In genomic region chr9:14244528-14244927, GRCm38 (mm10) we compare ENCODE assay signal across 12 mouse cellular contexts. TPM values are rescaled to one million over a fixed set of nuclear protein-coding genes. Genes with fewer than 3 reads are reported as not detected.
A peak's percentile ranks its signal among the peaks of the same experiment; 100 is the strongest.
DNase-seq lines count a peak whose midpoint lies in the region; ATAC-seq and TF ChIP-seq lines count a peak whose summit lies in the region.
"Had no signal": no experiment of that assay in that cellular context is flagged by ENCODE, and none has a peak within 500 bp of the region (broad histone marks: within the 10 kb centered on the region; RNA-seq: fewer than 3 reads in every experiment).

No protein-coding gene starts in this region.

- no peaks in the 10 kb centered on the region for H3K27me3 ChIP-seq in midbrain, postnatal 0 days (ENCODE audit: insufficient read depth, low read length)
- no peaks in the 10 kb centered on the region for H3K27me3 ChIP-seq in midbrain, embryonic 11.5 days (ENCODE audit: control insufficient read depth, insufficient read depth, low read length)
- H3K27me3 ChIP-seq in neural tube, embryonic 14.5 days (ENCODE audit: control insufficient read depth, insufficient read depth, low read length): no peaks in the 10 kb centered on the region
- H3K27me3 ChIP-seq: embryonic facial prominence, embryonic 12.5 days; liver, embryonic 13.5 days had no signal

- H3K9me3 ChIP-seq in midbrain, postnatal 0 days (ENCODE audit: low read length): no peaks in the 10 kb centered on the region
- no peaks in the 10 kb centered on the region for H3K9me3 ChIP-seq in midbrain, embryonic 11.5 days (ENCODE audit: control insufficient read depth, low read length)
- H3K9me3 ChIP-seq in neural tube, embryonic 14.5 days (ENCODE audit: control insufficient read depth, low read length): no peaks in the 10 kb centered on the region
- H3K9me3 ChIP-seq: embryonic facial prominence, embryonic 12.5 days; liver, embryonic 13.5 days had no signal

- TF ChIP-seq CTCF in midbrain, postnatal 0 days (IDR thresholded peaks at IDR 0.05): no peak

- no peak overlapping the region for H3K4me3 ChIP-seq in midbrain, postnatal 0 days (ENCODE audit: low read depth, low read length)
- no peak overlapping the region for H3K4me3 ChIP-seq in midbrain, embryonic 11.5 days (ENCODE audit: low read depth, low read length)
- no peak overlapping the region for H3K4me3 ChIP-seq in neural tube, embryonic 14.5 days (ENCODE audit: low read depth, low read length)
- H3K4me3 ChIP-seq: embryonic facial prominence, embryonic 12.5 days; liver, embryonic 13.5 days had no signal

- no peak overlapping the region for H3K4me2 ChIP-seq in midbrain, postnatal 0 days (ENCODE audit: low read depth, low read length, poor library complexity, severe bottlenecking)
- H3K4me2 ChIP-seq in midbrain, embryonic 11.5 days: no peak overlapping the region
- no peak overlapping the region for H3K4me2 ChIP-seq in neural tube, embryonic 14.5 days (ENCODE audit: low read depth, low read length)
- H3K4me2 ChIP-seq: embryonic facial prominence, embryonic 12.5 days; liver, embryonic 13.5 days had no signal

- DNase-seq in heart, adult 9 months (ENCODE audit: low spot score in 2 of 2): peak; percentile 3 to 23
- DNase-seq in heart, postnatal 25 days (ENCODE audit: low spot score): no peak
- DNase-seq in midbrain, postnatal 0 days (ENCODE audit: low spot score): no peak
- no peak for DNase-seq in midbrain, embryonic 11.5 days (ENCODE audit: low spot score, missing footprints)
- no peak for DNase-seq in adrenal gland, postnatal 4 days (ENCODE audit: low spot score in 2 of 2)
- no peak for DNase-seq in left cerebral cortex, postnatal 14 days (ENCODE audit: low spot score in 2 of 2)
- no peak for DNase-seq in kidney, postnatal 36 days
- DNase-seq: adrenal gland, postnatal 36 days; kidney, postnatal 10 days; liver, embryonic 13.5 days had no signal

- H3K9ac ChIP-seq in midbrain, postnatal 0 days (replicated peaks; ENCODE audit: low read length, poor library complexity, severe bottlenecking): no peak overlapping the region
- H3K9ac ChIP-seq in midbrain, embryonic 11.5 days (ENCODE audit: low read length): no peak overlapping the region
- H3K9ac ChIP-seq in neural tube, embryonic 14.5 days (replicated peaks; ENCODE audit: low read depth, low read length): no peak overlapping the region
- H3K9ac ChIP-seq: embryonic facial prominence, embryonic 12.5 days; liver, embryonic 13.5 days had no signal

- intact Hi-C loops in heart, postnatal 25 days (cut with DNase I): no loop called here
- intact Hi-C loops in left cerebral cortex, postnatal 14 days (cut with DNase I): no loop called here

- peak overlapping the region; percentile 38 for H3K27ac ChIP-seq in midbrain, postnatal 0 days (ENCODE audit: low read depth, low read length)
- no peak overlapping the region for H3K27ac ChIP-seq in midbrain, embryonic 11.5 days (ENCODE audit: low read depth, low read length)
- H3K27ac ChIP-seq in neural tube, embryonic 14.5 days (ENCODE audit: low read depth, low read length): 0 out of 2 replicates have a peak overlapping the region, but pooled peaks have one; percentile 52
- H3K27ac ChIP-seq: embryonic facial prominence, embryonic 12.5 days; liver, embryonic 13.5 days had no signal

- no peaks in the 10 kb centered on the region for H3K36me3 ChIP-seq in midbrain, postnatal 0 days (ENCODE audit: insufficient read depth, low read length)
- no peaks in the 10 kb centered on the region for H3K36me3 ChIP-seq in midbrain, embryonic 11.5 days (ENCODE audit: control insufficient read depth, insufficient read depth, low read length)
- H3K36me3 ChIP-seq in neural tube, embryonic 14.5 days (ENCODE audit: control insufficient read depth, insufficient read depth, low read length): no peaks in the 10 kb centered on the region
- H3K36me3 ChIP-seq: embryonic facial prominence, embryonic 12.5 days; liver, embryonic 13.5 days had no signal

- WGBS in midbrain, postnatal 0 days: 34% methylated on average over 9 of the region's 9 CpGs
- 30% methylated on average over 9 of the region's 9 CpGs for WGBS in midbrain, embryonic 11.5 days
- 30% methylated on average over 9 of the region's 9 CpGs for WGBS in neural tube, embryonic 14.5 days

- ATAC-seq in midbrain, postnatal 0 days (ENCODE audit: low FRiP score): no peak
- ATAC-seq in midbrain, embryonic 11.5 days (ENCODE audit: low FRiP score): no peak
- ATAC-seq in neural tube, embryonic 14.5 days (ENCODE audit: low read depth): no peak

- peaks cover 7% of the 10 kb centered on the region for H3K4me1 ChIP-seq in midbrain, postnatal 0 days (ENCODE audit: insufficient read depth, low read length)
- peaks cover 7% of the 10 kb centered on the region for H3K4me1 ChIP-seq in midbrain, embryonic 11.5 days (ENCODE audit: control insufficient read depth, insufficient read depth, low read length)
- H3K4me1 ChIP-seq in neural tube, embryonic 14.5 days (ENCODE audit: control insufficient read depth, insufficient read depth, low read length): peaks cover 9% of the 10 kb centered on the region; the same call in 1 of the 2 replicates

RNA-seq across cellular contexts. Expression of gene Sesn3, which starts 30.3 kb away (rescaled TPM):
- total RNA-seq in heart, postnatal 25 days (2021): 10 to 100 TPM; 23.3 to 24.6 TPM
- total RNA-seq in midbrain, postnatal 0 days (2014; rRNA removed): 59.2 and 73.0 TPM in 2 replicates
- polyA plus RNA-seq in midbrain, postnatal 0 days (2015; fragmentation: Nextera tagmentation; extraction: Ambion mirVana): 18.2 and 22.9 TPM in 2 replicates
- 15.9 and 18.7 TPM in 2 replicates for polyA plus RNA-seq in midbrain, embryonic 11.5 days (2014; fragmentation: Nextera tagmentation; extraction: Ambion mirVana)
- 18.7 and 33.6 TPM in 2 replicates for polyA plus RNA-seq in neural tube, embryonic 14.5 days (2014; fragmentation: Nextera tagmentation; extraction: Ambion mirVana)
- 10 to 100 TPM; 50.7 to 52.8 TPM for total RNA-seq in adrenal gland, postnatal 4 days (2021)
- total RNA-seq in left cerebral cortex, postnatal 14 days (2021): 10 to 100 TPM; 88.7 to 97.8 TPM

Comparison
In these comparisons a context has a peak if more than half of its experiments do, and no peak if none do; other contexts are left out.
1. DNase-seq: peak in heart, adult 9 months (2 of 2); none in heart, postnatal 25 days (single experiment), midbrain, postnatal 0 days (single experiment), midbrain, embryonic 11.5 days (single experiment), adrenal gland, postnatal 4 days (0 of 2), left cerebral cortex, postnatal 14 days (0 of 2) and kidney, postnatal 36 days (0 of 2).